In genomic region chr19:56811590-56811989, GRCm38 (mm10) we compare ENCODE assay signal across 8 mouse cellular contexts. TPM values are rescaled to one million over a fixed set of nuclear protein-coding genes. Genes with fewer than 3 reads are reported as not detected.
DNase-seq lines count a peak whose midpoint lies in the region; ATAC-seq and TF ChIP-seq lines count a peak whose summit lies in the region.

No protein-coding gene starts in this region.

- no peak overlapping the region for H3K4me2 ChIP-seq in forebrain, embryonic 15.5 days (replicated peaks)
- no peak overlapping the region for H3K4me2 ChIP-seq in kidney, embryonic 14.5 days (replicated peaks; ENCODE audit: low read depth, low read length)
- H3K4me2 ChIP-seq in lung, embryonic 14.5 days, result no peak overlapping the region

- DNase-seq in forebrain, embryonic 10.5 days (ENCODE audit: extremely low spot score, low spot score), result peak; percentile 52
- DNase-seq in c-Kit-positive CD71-positive TER-119-positive erythroid progenitor cells, embryonic 14.5 days (ENCODE audit: low spot score), result peak; percentile 59
- peak; percentile 78 for DNase-seq in lung, embryonic 14.5 days
- DNase-seq in spleen, postnatal 10 days (ENCODE audit: low spot score in 2 of 2), result peak; percentile 32 to 79

- H3ac ChIP-seq in C2C12 (ENCODE audit: control insufficient read depth, insufficient read length, low read depth), result no peak overlapping the region

- no peaks in the 10 kb centered on the region for H3K27me3 ChIP-seq in forebrain, embryonic 10.5 days (ENCODE audit: poor library complexity, severe bottlenecking)
- no peaks in the 10 kb centered on the region for H3K27me3 ChIP-seq in forebrain, embryonic 15.5 days
- no peaks in the 10 kb centered on the region for H3K27me3 ChIP-seq in C2C12 (ENCODE audit: control insufficient read depth, insufficient read depth, insufficient read length)
- no peaks in the 10 kb centered on the region for H3K27me3 ChIP-seq in kidney, embryonic 14.5 days (ENCODE audit: control insufficient read depth, insufficient read depth, low read length)
- H3K27me3 ChIP-seq in lung, embryonic 14.5 days (ENCODE audit: insufficient read depth, low read length), result no peaks in the 10 kb centered on the region

- no peak for ATAC-seq in forebrain, embryonic 15.5 days (replicated peaks)
- ATAC-seq in granulocyte monocyte progenitor cell, adult 5-6 weeks (replicated peaks; ENCODE audit: poor library complexity, severe bottlenecking), result peak; percentile 81
- ATAC-seq in kidney, embryonic 14.5 days (ENCODE audit: low FRiP score, low TSS enrichment), result peak; percentile 43; the same call in 1 of the 2 replicates
- no peak for ATAC-seq in lung, embryonic 14.5 days (ENCODE audit: insufficient read depth)

- H3K9ac ChIP-seq in forebrain, embryonic 15.5 days (replicated peaks), result no peak overlapping the region
- no peak overlapping the region for H3K9ac ChIP-seq in kidney, embryonic 14.5 days (ENCODE audit: low read depth, low read length)
- H3K9ac ChIP-seq in lung, embryonic 14.5 days, result no peak overlapping the region

- H3K36me3 ChIP-seq in forebrain, embryonic 10.5 days (replicated peaks), result peaks cover 49% of the 10 kb centered on the region
- peaks cover 31% of the 10 kb centered on the region for H3K36me3 ChIP-seq in forebrain, embryonic 15.5 days
- H3K36me3 ChIP-seq in C2C12 (ENCODE audit: control insufficient read depth, insufficient read depth), result peaks cover 29% of the 10 kb centered on the region
- H3K36me3 ChIP-seq in kidney, embryonic 14.5 days (ENCODE audit: control insufficient read depth, insufficient read depth, low read length), result peaks cover 45% of the 10 kb centered on the region
- H3K36me3 ChIP-seq in lung, embryonic 14.5 days (ENCODE audit: insufficient read depth), result peaks cover 51% of the 10 kb centered on the region

- no peaks in the 10 kb centered on the region for H3K9me3 ChIP-seq in forebrain, embryonic 10.5 days
- H3K9me3 ChIP-seq in forebrain, embryonic 15.5 days, result no peaks in the 10 kb centered on the region
- no peaks in the 10 kb centered on the region for H3K9me3 ChIP-seq in kidney, embryonic 14.5 days (ENCODE audit: control insufficient read depth, low read length)
- H3K9me3 ChIP-seq in lung, embryonic 14.5 days (ENCODE audit: low read depth, low read length), result no peaks in the 10 kb centered on the region

- peaks cover 26% of the 10 kb centered on the region for H3K79me2 ChIP-seq in C2C12 (ENCODE audit: control insufficient read depth, insufficient read depth)

- H3K4me1 ChIP-seq in forebrain, embryonic 10.5 days, result peaks cover 34% of the 10 kb centered on the region
- H3K4me1 ChIP-seq in forebrain, embryonic 15.5 days, result no peaks in the 10 kb centered on the region
- H3K4me1 ChIP-seq in kidney, embryonic 14.5 days (ENCODE audit: control insufficient read depth, insufficient read depth, low read length), result peaks cover 5% of the 10 kb centered on the region; the same call in 1 of the 2 replicates
- no peaks in the 10 kb centered on the region for H3K4me1 ChIP-seq in lung, embryonic 14.5 days (ENCODE audit: insufficient read depth)

- 51% methylated on average over 9 of the region's 9 CpGs for WGBS in forebrain, embryonic 10.5 days
- 43% methylated on average over 9 of the region's 9 CpGs for WGBS in forebrain, embryonic 15.5 days
- WGBS in kidney, embryonic 14.5 days, result 44% methylated on average over 9 of the region's 9 CpGs
- 40% methylated on average over 9 of the region's 9 CpGs for WGBS in lung, embryonic 14.5 days

- no peaks in the 10 kb centered on the region for H3K79me3 ChIP-seq in C2C12 (ENCODE audit: low read depth)

- H3K27ac ChIP-seq in forebrain, embryonic 10.5 days, result no peak overlapping the region
- no peak overlapping the region for H3K27ac ChIP-seq in forebrain, embryonic 15.5 days (replicated peaks)
- no peak overlapping the region for H3K27ac ChIP-seq in kidney, embryonic 14.5 days (ENCODE audit: low read depth, low read length)
- no peak overlapping the region for H3K27ac ChIP-seq in lung, embryonic 14.5 days (ENCODE audit: low read depth)

- H3K4me3 ChIP-seq in forebrain, embryonic 10.5 days, result no peak overlapping the region
- H3K4me3 ChIP-seq in forebrain, embryonic 15.5 days, result no peak overlapping the region
- no peak overlapping the region for H3K4me3 ChIP-seq in C2C12 (ENCODE audit: insufficient read depth, poor library complexity, severe bottlenecking)
- no peak overlapping the region for H3K4me3 ChIP-seq in kidney, embryonic 14.5 days (ENCODE audit: low read length)
- no peak overlapping the region for H3K4me3 ChIP-seq in lung, embryonic 14.5 days (ENCODE audit: low read depth, low read length)

- TF ChIP-seq CTCF in C2C12 (IDR thresholded peaks at IDR 0.05; ENCODE audit: control insufficient read depth, insufficient read depth, insufficient read length), result peak; percentile 38
- peak; percentile 75 for TF ChIP-seq CTCF in lung, embryonic 14.5 days (IDR thresholded peaks at IDR 0.05; ENCODE audit: low read depth)

TF ChIP-seq in C2C12, 6 proteins besides CTCF, POLR2A, EP300 and RAD21:
- TF ChIP-seq CEBPB (IDR thresholded peaks at IDR 0.05; ENCODE audit: low read depth) (no peak), MYOD1 (IDR thresholded peaks at IDR 0.05; ENCODE audit: control insufficient read depth, insufficient read length, low read depth) (no peak), USF1 (IDR thresholded peaks at IDR 0.05; ENCODE audit: low read depth) (no peak), FOSL1 (IDR thresholded peaks at IDR 0.05; ENCODE audit: insufficient read depth, low read length, poor library complexity, severe bottlenecking) (no peak), MYOG (IDR thresholded peaks at IDR 0.05; ENCODE audit: control insufficient read depth, extremely low read depth, insufficient read length) (no peak), MAX (IDR thresholded peaks at IDR 0.05) (no peak)
TF ChIP-seq in C2C12: peak in this region for 0.

RNA-seq across cellular contexts. Expression of gene Ccdc186, which starts 10.4 kb away (rescaled TPM):
- 14.2 and 14.4 TPM in 2 replicates for polyA plus RNA-seq in forebrain, embryonic 10.5 days (2016; fragmentation: Nextera tagmentation; extraction: Ambion mirVana)
- 26.4 and 27.6 TPM in 2 replicates for polyA plus RNA-seq in forebrain, embryonic 15.5 days (2015; fragmentation: Nextera tagmentation; extraction: Ambion mirVana)
- polyA plus RNA-seq in C2C12 (2012; fragmentation: generic; extraction: Trizol), result 2.9 TPM
- total RNA-seq in granulocyte monocyte progenitor cell, adult 5-6 weeks (2014; fragmentation: Nextera tagmentation), result 3.4 and 8.7 TPM in 2 replicates
- total RNA-seq in granulocyte monocyte progenitor cell, adult 5-6 weeks (2017), result 12.7 and 20.6 TPM in 2 replicates
- polyA plus RNA-seq in kidney, embryonic 14.5 days (2014; fragmentation: Nextera tagmentation; extraction: Ambion mirVana), result 11.4 and 22.9 TPM in 2 replicates
- 25.0 and 25.2 TPM in 2 replicates for polyA plus RNA-seq in lung, embryonic 14.5 days (2014; fragmentation: Nextera tagmentation; extraction: Ambion mirVana)

RNA-seq across cellular contexts. Expression of gene Tdrd1, which starts 14.4 kb away (rescaled TPM):
- 0.48 and 0.49 TPM in 2 replicates for polyA plus RNA-seq in forebrain, embryonic 10.5 days (2016; fragmentation: Nextera tagmentation; extraction: Ambion mirVana)
- polyA plus RNA-seq in forebrain, embryonic 15.5 days (2015; fragmentation: Nextera tagmentation; extraction: Ambion mirVana), result 0.73 and 0.75 TPM in 2 replicates
- polyA plus RNA-seq in C2C12 (2012; fragmentation: generic; extraction: Trizol), result not detected
- total RNA-seq in granulocyte monocyte progenitor cell, adult 5-6 weeks (2014; fragmentation: Nextera tagmentation), result not detected in 2 replicates
- total RNA-seq in granulocyte monocyte progenitor cell, adult 5-6 weeks (2017), result not detected in 2 replicates
- 0.33 and 1.3 TPM in 2 replicates for polyA plus RNA-seq in kidney, embryonic 14.5 days (2014; fragmentation: Nextera tagmentation; extraction: Ambion mirVana)
- polyA plus RNA-seq in lung, embryonic 14.5 days (2014; fragmentation: Nextera tagmentation; extraction: Ambion mirVana), result 1.3 and 2.0 TPM in 2 replicates

Comparison
In these comparisons a context has a peak if more than half of its experiments do, and no peak if none do; other contexts are left out.
1. ATAC-seq: peak in granulocyte monocyte progenitor cell, adult 5-6 weeks (single experiment) and kidney, embryonic 14.5 days (single experiment); none in forebrain, embryonic 15.5 days (single experiment) and lung, embryonic 14.5 days (single experiment).
2. Peak in every context shown above with its lines, with median percentiles within 50 percentile points of each other: DNase-seq.